Mouse (Mus musculus) skeletal muscle tissue, postnatal 0 days (tissue): ENCODE measurements around the gene Olfr444. TPM values are rescaled to one million over a fixed set of nuclear protein-coding genes. Genes with fewer than 3 reads are reported as not detected.

Experiments
- polyA plus RNA-seq: library from polyadenylated mRNA; unstranded; fragments of >200 nt; fragmentation: Nextera tagmentation; extraction: Ambion mirVana; gene quantifications from 2 replicates; pipeline ENCODE4 v1.2.1, GENCODE M21; 2015

Olfr444 gene
- polyA plus RNA-seq, result not detected in 2 replicates

GRCm38 (mm10) chr6:42948767-42949166, at the start of gene Olfr444:
Olfr444 (plus strand) TSS chr6:42949067.

GRCm38 (mm10) chr6:42908578-42908977, 40.3 kb upstream of the Olfr444 start, which contains the start of gene Olfr447:
Olfr447 (plus strand) TSS chr6:42908878.

GRCm38 (mm10) chr6:42921077-42921476, 27.8 kb upstream of the Olfr444 start, which contains the start of gene Olfr446:
Olfr446 (plus strand) TSS chr6:42921377.

Other genes with a start within 250 kb of the Olfr444 start
- 52.9 and 53.7 TPM in 2 replicates for gene Tcaf1, start 239.0 kb upstream of the Olfr444 start, polyA plus RNA-seq
- not detected in 2 replicates for gene Olfr453, start 209.7 kb upstream of the Olfr444 start, polyA plus RNA-seq
- gene Olfr38, start 192.7 kb upstream of the Olfr444 start, polyA plus RNA-seq, result not detected in 2 replicates
- gene Olfr452, start 164.0 kb upstream of the Olfr444 start, polyA plus RNA-seq, result not detected in 2 replicates
- gene Olfr450, start 137.1 kb upstream of the Olfr444 start, polyA plus RNA-seq, result not detected in 2 replicates
- not detected in 2 replicates for gene Olfr449, start 114.7 kb upstream of the Olfr444 start, polyA plus RNA-seq
- not detected in 2 replicates for gene Olfr448, start 58.6 kb upstream of the Olfr444 start, polyA plus RNA-seq
- not detected in 2 replicates for gene Olfr447, start 40.2 kb upstream of the Olfr444 start, polyA plus RNA-seq
- not detected in 2 replicates for gene Olfr446, start 27.7 kb upstream of the Olfr444 start, polyA plus RNA-seq
- gene Olfr441, start 157.3 kb downstream of the Olfr444 start, polyA plus RNA-seq, result not detected in 2 replicates
- gene Olfr237-ps1, start 197.5 kb downstream of the Olfr444 start, polyA plus RNA-seq, result not detected in 2 replicates
- gene Olfr437, start 214.2 kb downstream of the Olfr444 start, polyA plus RNA-seq, result not detected in 2 replicates
- gene Olfr13, start 223.1 kb downstream of the Olfr444 start, polyA plus RNA-seq, result not detected in 2 replicates
- not detected in 2 replicates for gene Olfr435, start 248.1 kb downstream of the Olfr444 start, polyA plus RNA-seq